Mouse (Mus musculus): ENCODE measurements around the gene Pnpla8.

The Pnpla8 gene

GRCm38 (mm10) chr12:44346143-44346542 is 125.0 kb downstream of the Pnpla8 start:
- no peak for DNase-seq (ENCODE audit: extremely low spot score)

GRCm38 (mm10) chr12:44355116-44355515 is 133.9 kb downstream of the Pnpla8 start:
- no peak for DNase-seq (ENCODE audit: extremely low spot score)

GRCm38 (mm10) chr12:44357460-44357859 is 136.3 kb downstream of the Pnpla8 start:
- DNase-seq (ENCODE audit: extremely low spot score) = peak; percentile 27

- DNase-seq (ENCODE audit: extremely low spot score) = no peak
These were observed 136.7 kb downstream of the Pnpla8 start for GRCm38 (mm10) chr12:44357881-44358280.

- no peak for DNase-seq (ENCODE audit: extremely low spot score)
These were observed 150.0 kb downstream of the Pnpla8 start for GRCm38 (mm10) chr12:44371076-44371710.
